Mouse (Mus musculus) small intestine, adult 2 months (tissue): ENCODE results near the gene Gpsm1.

Experiments
- CTCF ChIP-seq: fragments of 200-500 bp; IDR thresholded peaks from 2 replicates; pipeline ENCODE4 v1.5.1; 2012; ENCODE audit warnings: low read depth, mild to moderate bottlenecking, control low read depth, inconsistent platforms, low read length, moderate library complexity, mixed read lengths; ENCODE audit not compliant: insufficient replicate concordance, insufficient read length; ENCODE audit errors: extremely low read depth
- POLR2A ChIP-seq: fragments of 200-500 bp; IDR thresholded peaks from 2 replicates; pipeline ENCODE4 v1.6.1; 2012; ENCODE audit warnings: low read depth, mild to moderate bottlenecking, control low read depth, inconsistent platforms, low read length, moderate library complexity

GRCm38 (mm10) chr2:26317371-26317770, 2.1 kb downstream of the Gpsm1 start:
- TF ChIP-seq CTCF: no peak
- no peak for TF ChIP-seq POLR2A
